Mouse (Mus musculus): ENCODE measurements around the gene Mapk11. TPM values are rescaled to one million over a fixed set of nuclear protein-coding genes. Genes with fewer than 3 reads are reported as not detected.
A peak's percentile ranks its signal among the peaks of the same experiment; 100 is the strongest.

Gene Mapk11
- polyA plus RNA-seq, 1 experiment, result 7.9 TPM

- Histone ChIP-seq H3K4me3 (ENCODE audit: insufficient read depth, low read depth, low read length) (no peak overlapping the region), H3K27ac (ENCODE audit: insufficient read depth, low read depth, low read length) (peak overlapping the region; percentile 17), H3K27me3 (replicated peaks; ENCODE audit: control insufficient read depth, insufficient read depth, low read length) (no peaks in the 10 kb centered on the region), H3K4me1 (ENCODE audit: control insufficient read depth, insufficient read depth, low read length) (peaks cover 28% of the 10 kb centered on the region), H3K36me3 (ENCODE audit: control insufficient read depth, insufficient read depth, low read length) (peaks cover 8% of the 10 kb centered on the region)
- TF ChIP-seq CTCF (conservative IDR thresholded peaks at IDR 0.05; ENCODE audit: insufficient read depth, insufficient read length, low read depth, low read length), result no peak
- TF ChIP-seq POLR2A (IDR thresholded peaks at IDR 0.05; ENCODE audit: low read depth, low read length), result no peak
- WGBS, result 29% methylated on average over 10 of the region's 10 CpGs
- DNase-seq, result no peak
These were observed 19.5 kb upstream of the Mapk11 start for GRCm38 (mm10) chr15:89168922-89169321.

GRCm38 (mm10) chr15:89165478-89165877, 16.1 kb upstream of the Mapk11 start:
- WGBS, result 89% methylated on average over 12 of the region's 12 CpGs
- DNase-seq, result no peak
- no peak overlapping the region for H3K27ac ChIP-seq (ENCODE audit: insufficient read depth, low read depth, low read length)
- no peak overlapping the region for H3K4me3 ChIP-seq (ENCODE audit: insufficient read depth, low read depth, low read length)
- peaks cover 12% of the 10 kb centered on the region for H3K36me3 ChIP-seq (ENCODE audit: control insufficient read depth, insufficient read depth, low read length)
- H3K4me1 ChIP-seq (ENCODE audit: control insufficient read depth, insufficient read depth, low read length), result peaks cover 14% of the 10 kb centered on the region
- no peaks in the 10 kb centered on the region for H3K27me3 ChIP-seq (replicated peaks; ENCODE audit: control insufficient read depth, insufficient read depth, low read length)
- TF ChIP-seq POLR2A (IDR thresholded peaks at IDR 0.05; ENCODE audit: low read depth, low read length) (no peak), CTCF (conservative IDR thresholded peaks at IDR 0.05; ENCODE audit: insufficient read depth, insufficient read length, low read depth, low read length) (no peak)

GRCm38 (mm10) chr15:89161397-89161796, 12.0 kb upstream of the Mapk11 start:
- no peak for TF ChIP-seq POLR2A (IDR thresholded peaks at IDR 0.05; ENCODE audit: low read depth, low read length)
- TF ChIP-seq CTCF (conservative IDR thresholded peaks at IDR 0.05; ENCODE audit: insufficient read depth, insufficient read length, low read depth, low read length), result no peak
- no peaks in the 10 kb centered on the region for H3K27me3 ChIP-seq (replicated peaks; ENCODE audit: control insufficient read depth, insufficient read depth, low read length)
- WGBS, result 54% methylated on average over 9 of the region's 9 CpGs
- peaks cover 12% of the 10 kb centered on the region for H3K36me3 ChIP-seq (ENCODE audit: control insufficient read depth, insufficient read depth, low read length)
- H3K4me1 ChIP-seq (ENCODE audit: control insufficient read depth, insufficient read depth, low read length), result no peaks in the 10 kb centered on the region
- peak; percentile 38 for DNase-seq
- no peak overlapping the region for H3K27ac ChIP-seq (ENCODE audit: insufficient read depth, low read depth, low read length)
- H3K4me3 ChIP-seq (ENCODE audit: insufficient read depth, low read depth, low read length), result no peak overlapping the region

GRCm38 (mm10) chr15:89158516-89158915, 9.1 kb upstream of the Mapk11 start:
- TF ChIP-seq POLR2A (IDR thresholded peaks at IDR 0.05; ENCODE audit: low read depth, low read length) (no peak), CTCF (conservative IDR thresholded peaks at IDR 0.05; ENCODE audit: insufficient read depth, insufficient read length, low read depth, low read length) (no peak)
- H3K36me3 ChIP-seq (ENCODE audit: control insufficient read depth, insufficient read depth, low read length), result peaks cover 9% of the 10 kb centered on the region
- H3K27ac ChIP-seq (ENCODE audit: insufficient read depth, low read depth, low read length), result no peak overlapping the region
- no peak overlapping the region for H3K4me3 ChIP-seq (ENCODE audit: insufficient read depth, low read depth, low read length)
- WGBS, result 92% methylated on average over 16 of the region's 16 CpGs
- no peak for DNase-seq
- H3K4me1 ChIP-seq (ENCODE audit: control insufficient read depth, insufficient read depth, low read length), result no peaks in the 10 kb centered on the region
- H3K27me3 ChIP-seq (replicated peaks; ENCODE audit: control insufficient read depth, insufficient read depth, low read length), result no peaks in the 10 kb centered on the region

- Histone ChIP-seq H3K27ac (ENCODE audit: insufficient read depth, low read depth, low read length) (no peak overlapping the region), H3K27me3 (replicated peaks; ENCODE audit: control insufficient read depth, insufficient read depth, low read length) (no peaks in the 10 kb centered on the region), H3K4me1 (ENCODE audit: control insufficient read depth, insufficient read depth, low read length) (no peaks in the 10 kb centered on the region), H3K36me3 (ENCODE audit: control insufficient read depth, insufficient read depth, low read length) (peaks cover 9% of the 10 kb centered on the region), H3K4me3 (ENCODE audit: insufficient read depth, low read depth, low read length) (no peak overlapping the region)
- peak; percentile 79 for DNase-seq
- TF ChIP-seq CTCF (conservative IDR thresholded peaks at IDR 0.05; ENCODE audit: insufficient read depth, insufficient read length, low read depth, low read length), result peak; percentile 78
- no peak for TF ChIP-seq POLR2A (IDR thresholded peaks at IDR 0.05; ENCODE audit: low read depth, low read length)
- 49% methylated on average over 7 of the region's 7 CpGs for WGBS
These were observed 8.5 kb upstream of the Mapk11 start for GRCm38 (mm10) chr15:89157954-89158353.

- no peak overlapping the region for H3K4me3 ChIP-seq (ENCODE audit: insufficient read depth, low read depth, low read length)
- H3K4me1 ChIP-seq (ENCODE audit: control insufficient read depth, insufficient read depth, low read length), result peaks cover 5% of the 10 kb centered on the region; the same call in 1 of the 2 replicates
- H3K27ac ChIP-seq (ENCODE audit: insufficient read depth, low read depth, low read length), result no peak overlapping the region
- no peaks in the 10 kb centered on the region for H3K27me3 ChIP-seq (replicated peaks; ENCODE audit: control insufficient read depth, insufficient read depth, low read length)
- no peak for TF ChIP-seq POLR2A (IDR thresholded peaks at IDR 0.05; ENCODE audit: low read depth, low read length)
- TF ChIP-seq CTCF (conservative IDR thresholded peaks at IDR 0.05; ENCODE audit: insufficient read depth, insufficient read length, low read depth, low read length), result no peak
- peaks cover 2% of the 10 kb centered on the region; the same call in 1 of the 2 replicates for H3K36me3 ChIP-seq (ENCODE audit: control insufficient read depth, insufficient read depth, low read length)
- no peak for DNase-seq
These were observed 2.9 kb upstream of the Mapk11 start for GRCm38 (mm10) chr15:89152312-89152711.

- peaks cover 10% of the 10 kb centered on the region; the same call in 1 of the 2 replicates for H3K4me1 ChIP-seq (ENCODE audit: control insufficient read depth, insufficient read depth, low read length)
- peak overlapping the region; percentile 31 for H3K27ac ChIP-seq (ENCODE audit: insufficient read depth, low read depth, low read length)
- no peaks in the 10 kb centered on the region for H3K36me3 ChIP-seq (ENCODE audit: control insufficient read depth, insufficient read depth, low read length)
- H3K4me3 ChIP-seq (ENCODE audit: insufficient read depth, low read depth, low read length), result peak overlapping the region; percentile 70; the same call in 1 of the 2 replicates
- TF ChIP-seq CTCF (conservative IDR thresholded peaks at IDR 0.05; ENCODE audit: insufficient read depth, insufficient read length, low read depth, low read length) (no peak), POLR2A (IDR thresholded peaks at IDR 0.05; ENCODE audit: low read depth, low read length) (no peak)
- WGBS, result 12% methylated on average over 13 of the region's 13 CpGs
- DNase-seq, result no peak
- H3K27me3 ChIP-seq (replicated peaks; ENCODE audit: control insufficient read depth, insufficient read depth, low read length), result no peaks in the 10 kb centered on the region
These were observed 588 bp upstream of the Mapk11 start for GRCm38 (mm10) chr15:89150041-89150390.

Data from kidney, adult 2 months (tissue).